Mouse (Mus musculus) kidney, embryonic 14.5 days (tissue): ENCODE measurements around the gene Spint1. TPM values are rescaled to one million over a fixed set of nuclear protein-coding genes. Genes with fewer than 3 reads are reported as not detected.
A peak's percentile ranks its signal among the peaks of the same experiment; 100 is the strongest.

Experiments
- ATAC-seq: fragments of 200-750 bp; cut with Nextera tagmentation; 2 replicates; pipeline ENCODE4 v1.8.0; 2017; ENCODE audit warnings: moderate number of reproducible peaks, mild to moderate bottlenecking, moderate TSS enrichment, moderate library complexity; ENCODE audit not compliant: low FRiP score, low TSS enrichment
- H3K27ac ChIP-seq: fragments of 300-500 bp; sonication (generic); 2 replicates; pipeline ENCODE4 v1.5.1; 2014; ENCODE audit warnings: low read depth, mild to moderate bottlenecking, low read length, moderate library complexity, mixed read lengths
- H3K27me3 ChIP-seq: fragments of 300-500 bp; sonication (generic); 2 replicates; pipeline ENCODE4 v1.6.1; 2014; ENCODE audit warnings: mild to moderate bottlenecking, low read length; ENCODE audit not compliant: control insufficient read depth, insufficient read depth
- H3K36me3 ChIP-seq: fragments of 300-500 bp; sonication (generic); 2 replicates; pipeline ENCODE4 v1.6.1; 2014; ENCODE audit warnings: low read length, mixed read lengths; ENCODE audit not compliant: control insufficient read depth, insufficient read depth
- H3K4me1 ChIP-seq: fragments of 300-500 bp; sonication (generic); 2 replicates; pipeline ENCODE4 v1.6.1; 2014; ENCODE audit warnings: low read length, mixed read lengths; ENCODE audit not compliant: control insufficient read depth, insufficient read depth
- H3K4me2 ChIP-seq: fragments of 300-500 bp; sonication (generic); replicated peaks from 2 replicates; pipeline ENCODE4 v1.6.1; 2014; ENCODE audit warnings: low read depth, mild to moderate bottlenecking, low read length
- H3K4me3 ChIP-seq: fragments of 300-500 bp; sonication (generic); 2 replicates; pipeline ENCODE4 v1.5.1; 2014; ENCODE audit warnings: mild to moderate bottlenecking, low read length
- H3K9ac ChIP-seq: fragments of 300-500 bp; sonication (generic); 2 replicates; pipeline ENCODE4 v1.6.1; 2014; ENCODE audit warnings: low read depth, mild to moderate bottlenecking, low read length, moderate library complexity
- H3K9me3 ChIP-seq: fragments of 300-500 bp; sonication (generic); 2 replicates; pipeline ENCODE4 v1.6.1; 2016; ENCODE audit warnings: low read length; ENCODE audit not compliant: control insufficient read depth
- WGBS: fragments of 180-500 bp; shearing (Covaris S2); extraction: QIAGEN DNeasy Blood & Tissue Kit; methylation state at CpG from one replicate; pipeline ENCODE4 v1.1.7; 2014; 5-methylcytosine and 5-hydroxymethylcytosine counted together
- polyA plus RNA-seq: library from polyadenylated mRNA; unstranded; fragments of >200 nt; fragmentation: Nextera tagmentation; extraction: Ambion mirVana; gene quantifications from 2 replicates; pipeline ENCODE4 v1.2.1, GENCODE M21; 2014

Gene Spint1
- polyA plus RNA-seq, 1 experiment from 2014 or later, result 38.1 TPM

DNA sequence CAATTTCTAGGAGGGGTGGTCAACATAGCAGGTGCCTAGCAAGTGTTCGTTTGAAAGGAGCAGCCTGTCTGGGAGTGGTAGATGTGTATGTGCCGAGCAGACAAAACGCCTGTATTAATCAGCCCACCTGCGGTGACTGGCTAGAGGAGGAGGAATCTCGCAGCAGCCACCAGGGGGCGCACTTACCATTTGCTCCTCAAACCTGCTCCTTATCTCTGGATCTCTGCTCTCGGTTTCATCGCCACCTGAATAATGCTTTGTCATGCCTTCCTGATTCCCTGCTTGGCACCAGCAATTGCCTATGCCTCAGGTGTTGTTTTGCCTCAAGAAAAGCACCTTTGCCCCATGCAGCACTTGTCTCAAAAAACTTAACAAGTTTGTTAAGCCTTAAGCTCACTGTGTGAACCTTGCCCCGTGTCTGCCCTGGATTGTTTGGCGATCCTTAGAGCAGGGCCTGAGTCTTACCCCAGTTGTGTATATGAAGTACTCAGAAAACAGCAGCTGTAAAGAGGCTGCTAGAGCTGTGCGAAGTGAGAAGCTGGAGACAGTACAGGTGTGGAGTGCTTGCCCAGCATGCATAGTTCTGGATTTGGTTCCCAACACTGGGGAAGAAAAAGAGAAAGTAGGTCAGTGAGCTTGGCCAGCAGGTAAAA lies 13.8 kb downstream of the Spint1 start:
- no peaks in the 10 kb centered on the region; the same call in 1 of the 2 replicates for H3K4me1 ChIP-seq
- peak overlapping the region; percentile 25; the same call in 1 of the 2 replicates for H3K4me2 ChIP-seq
- H3K9me3 ChIP-seq, result no peaks in the 10 kb centered on the region
- ATAC-seq, result peak; percentile 86
- no peaks in the 10 kb centered on the region for H3K36me3 ChIP-seq
- no peak overlapping the region for H3K4me3 ChIP-seq
- peaks cover 16% of the 10 kb centered on the region; the same call in 1 of the 2 replicates for H3K27me3 ChIP-seq
- WGBS, result 15% methylated on average over 11 of the region's 11 CpGs
- H3K27ac ChIP-seq, result no peak overlapping the region
- H3K9ac ChIP-seq, result no peak overlapping the region

DNA sequence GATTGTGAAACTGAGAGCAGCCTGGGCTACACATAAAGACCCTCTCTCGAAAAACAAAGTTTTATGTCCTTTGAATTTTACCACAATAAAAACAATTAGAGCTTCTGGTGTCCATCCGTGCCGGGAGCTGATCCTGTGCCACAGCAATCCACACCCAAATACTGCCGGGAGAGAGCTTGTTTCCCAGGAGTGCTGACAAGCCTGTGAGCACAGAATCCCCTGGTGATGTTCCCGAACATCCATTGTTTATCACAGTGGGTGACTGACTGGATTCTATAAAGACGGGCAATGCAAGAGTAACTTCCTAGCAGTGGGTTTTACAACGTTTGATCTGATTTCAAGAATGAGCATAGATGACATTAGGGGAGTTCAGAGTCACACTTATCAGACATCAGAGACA lies 17.8 kb downstream of the Spint1 start:
- 26% methylated on average over 7 of the region's 7 CpGs for WGBS
- no peaks in the 10 kb centered on the region for H3K4me1 ChIP-seq
- no peak overlapping the region for H3K4me3 ChIP-seq
- no peak overlapping the region for H3K4me2 ChIP-seq
- H3K27me3 ChIP-seq, result peaks cover 16% of the 10 kb centered on the region; the same call in 1 of the 2 replicates
- ATAC-seq, result no peak
- no peak overlapping the region for H3K27ac ChIP-seq
- no peaks in the 10 kb centered on the region for H3K9me3 ChIP-seq
- H3K36me3 ChIP-seq, result no peaks in the 10 kb centered on the region
- H3K9ac ChIP-seq, result no peak overlapping the region

- Histone ChIP-seq H3K9ac (no peak overlapping the region), H3K4me3 (no peak overlapping the region), H3K27ac (no peak overlapping the region), H3K4me1 (no peaks in the 10 kb centered on the region), H3K27me3 (peaks cover under 1% of the 10 kb centered on the region; the same call in 1 of the 2 replicates), H3K4me2 (no peak overlapping the region), H3K9me3 (no peaks in the 10 kb centered on the region), H3K36me3 (no peaks in the 10 kb centered on the region)
- 81% methylated on average over 1 of the region's 1 CpGs for WGBS
- ATAC-seq, result no peak
These were observed 23.4 kb downstream of the Spint1 start for GRCm38 (mm10) chr2:119260518-119260917.

- no peak overlapping the region for H3K27ac ChIP-seq
- H3K9me3 ChIP-seq, result no peaks in the 10 kb centered on the region
- ATAC-seq, result no peak
- H3K36me3 ChIP-seq, result no peaks in the 10 kb centered on the region
- no peak overlapping the region for H3K4me2 ChIP-seq
- no peak overlapping the region for H3K9ac ChIP-seq
- 70% methylated on average over 2 of the region's 2 CpGs for WGBS
- H3K4me1 ChIP-seq, result no peaks in the 10 kb centered on the region
- H3K27me3 ChIP-seq, result no peaks in the 10 kb centered on the region; the same call in 1 of the 2 replicates
- no peak overlapping the region for H3K4me3 ChIP-seq
These were observed 24.2 kb downstream of the Spint1 start for GRCm38 (mm10) chr2:119261326-119261725.

- no peaks in the 10 kb centered on the region for H3K9me3 ChIP-seq
- ATAC-seq, result peak; percentile 52; the same call in 1 of the 2 replicates
- no peak overlapping the region for H3K27ac ChIP-seq
- no peaks in the 10 kb centered on the region for H3K36me3 ChIP-seq
- H3K9ac ChIP-seq, result no peak overlapping the region
- H3K4me2 ChIP-seq, result no peak overlapping the region
- H3K4me3 ChIP-seq, result no peak overlapping the region
- no peaks in the 10 kb centered on the region for H3K27me3 ChIP-seq
- no peaks in the 10 kb centered on the region for H3K4me1 ChIP-seq
- WGBS, result 13% methylated on average over 8 of the region's 8 CpGs
These were observed 25.8 kb downstream of the Spint1 start for GRCm38 (mm10) chr2:119262978-119263377.

DNA sequence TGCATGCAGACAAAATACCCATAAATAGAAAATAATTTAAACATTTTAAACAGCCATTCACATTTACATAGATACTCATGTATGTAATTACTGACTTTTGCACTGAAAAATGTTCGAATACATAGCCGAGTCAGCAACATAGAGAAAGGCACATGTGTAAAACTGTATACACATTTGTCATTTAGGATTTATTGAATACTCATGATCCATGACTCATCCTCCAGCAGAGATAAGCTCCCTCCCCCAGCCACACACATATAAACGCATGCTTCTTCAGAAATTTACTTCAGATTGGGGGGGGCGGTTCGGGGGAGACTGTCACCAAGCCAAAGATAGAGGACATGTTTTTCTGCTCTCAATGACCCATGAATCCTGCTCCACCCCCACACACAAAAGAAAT lies 26.7 kb downstream of the Spint1 start:
- WGBS, result 72% methylated on average over 5 of the region's 5 CpGs
- no peaks in the 10 kb centered on the region for H3K4me1 ChIP-seq
- no peak overlapping the region for H3K4me2 ChIP-seq
- no peak overlapping the region for H3K9ac ChIP-seq
- no peaks in the 10 kb centered on the region for H3K9me3 ChIP-seq
- no peak for ATAC-seq
- H3K36me3 ChIP-seq, result no peaks in the 10 kb centered on the region
- H3K27me3 ChIP-seq, result no peaks in the 10 kb centered on the region
- H3K27ac ChIP-seq, result no peak overlapping the region
- H3K4me3 ChIP-seq, result no peak overlapping the region

GRCm38 (mm10) chr2:119270286-119270642 lies 33.1 kb downstream of the Spint1 start:
- Histone ChIP-seq H3K9ac (no peak overlapping the region), H3K27me3 (peaks cover 3% of the 10 kb centered on the region; the same call in 1 of the 2 replicates), H3K9me3 (no peaks in the 10 kb centered on the region), H3K36me3 (no peaks in the 10 kb centered on the region), H3K4me2 (peak overlapping the region; percentile 99), H3K4me3 (peak overlapping the region; percentile 64), H3K4me1 (peaks cover 7% of the 10 kb centered on the region; the same call in 1 of the 2 replicates), H3K27ac (no peak overlapping the region)
- 49% methylated on average over 9 of the region's 9 CpGs for WGBS
- no peak for ATAC-seq

DNA sequence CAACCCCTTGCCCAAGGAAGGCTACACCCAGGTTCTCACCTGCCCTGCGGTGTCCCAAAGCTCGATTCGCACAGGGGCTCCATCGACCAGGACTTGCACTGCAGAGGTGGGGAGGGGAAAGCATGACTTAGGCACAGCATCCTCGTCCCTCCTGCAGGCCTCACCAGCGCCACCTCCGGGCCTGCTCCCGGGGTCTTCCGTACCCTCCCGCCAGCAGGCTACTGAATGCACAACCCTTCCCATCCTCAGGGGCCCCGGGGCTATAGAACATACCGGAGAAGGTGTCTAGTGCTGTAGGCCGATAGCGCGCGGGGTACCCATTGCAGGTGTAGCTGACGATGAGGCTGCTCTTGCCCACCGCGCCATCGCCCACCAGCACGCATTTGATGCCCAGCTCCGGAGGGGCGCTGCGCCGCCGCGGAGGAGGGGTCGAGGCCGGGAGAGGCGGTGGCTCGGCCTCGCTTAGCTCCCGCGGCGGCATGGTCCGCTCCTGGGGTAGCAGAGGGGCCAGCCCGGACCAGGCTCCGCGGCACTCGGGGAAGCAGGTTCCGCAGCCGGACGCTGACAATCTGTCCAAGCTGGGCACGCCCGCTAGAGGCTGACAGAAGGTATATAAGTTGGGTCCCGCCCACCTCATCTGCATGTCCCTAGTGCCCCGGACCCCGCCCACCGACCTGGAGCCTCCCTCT lies 33.6 kb downstream of the Spint1 start, which contains the start of gene Rhov:
Gene Rhov (minus strand): TSS at position 630 of the 689 bp plus-strand sequence.
- Histone ChIP-seq H3K9ac (peak within 1 kb of the TSS; percentile 53), H3K27me3 (peaks cover 3% of the 10 kb centered on the region; the same call in 1 of the 2 replicates), H3K9me3 (no peaks in the 10 kb centered on the region), H3K4me1 (peaks cover 7% of the 10 kb centered on the region; the same call in 1 of the 2 replicates), H3K27ac (no peak within 1 kb of the TSS), H3K4me2 (peak within 1 kb of the TSS; percentile 99), H3K4me3 (peak within 1 kb of the TSS; percentile 64), H3K36me3 (no peaks in the 10 kb centered on the region)
- ATAC-seq, result peak; percentile 88
- WGBS, result under 1% methylated on average over 46 of the region's 49 CpGs

- Histone ChIP-seq H3K4me1 (peaks cover 7% of the 10 kb centered on the region; the same call in 1 of the 2 replicates), H3K4me2 (no peak overlapping the region), H3K4me3 (no peak overlapping the region), H3K27me3 (peaks cover 3% of the 10 kb centered on the region; the same call in 1 of the 2 replicates), H3K9me3 (no peaks in the 10 kb centered on the region), H3K36me3 (no peaks in the 10 kb centered on the region), H3K9ac (no peak overlapping the region), H3K27ac (no peak overlapping the region)
- WGBS, result 86% methylated on average over 1 of the region's 1 CpGs
- ATAC-seq, result no peak
These were observed 37.0 kb downstream of the Spint1 start for GRCm38 (mm10) chr2:119274126-119274525.
